Mouse (Mus musculus) kidney, postnatal 0 days (tissue): ENCODE measurements around the gene Ttll9. TPM values are rescaled to one million over a fixed set of nuclear protein-coding genes. Genes with fewer than 3 reads are reported as not detected.

ENCODE experiments used
- ATAC-seq: fragments of 200-750 bp; cut with Nextera tagmentation; replicated peaks from 2 replicates; pipeline ENCODE4 v1.8.0; 2017; ENCODE audit warnings: low read depth, moderate number of reproducible peaks, moderate TSS enrichment, moderate library complexity; ENCODE audit not compliant: low FRiP score
- DNase-seq: peaks from one replicate; pipeline ENCODE4 v3.0.0-alpha.2; 2016; ENCODE audit warnings: low spot score
- H3K27ac ChIP-seq: fragments of 300-500 bp; sonication (generic); 2 replicates; pipeline ENCODE4 v1.5.1; 2014; ENCODE audit warnings: mild to moderate bottlenecking
- H3K27me3 ChIP-seq: fragments of 300-500 bp; sonication (generic); 2 replicates; pipeline ENCODE4 v1.6.1; 2014; ENCODE audit warnings: low read length, mixed read lengths; ENCODE audit not compliant: insufficient read depth
- H3K36me3 ChIP-seq: fragments of 300-500 bp; sonication (generic); 2 replicates; pipeline ENCODE4 v1.6.1; 2014; ENCODE audit warnings: low read length, mixed read lengths; ENCODE audit not compliant: insufficient read depth
- H3K4me1 ChIP-seq: fragments of 300-500 bp; sonication (generic); replicated peaks from 2 replicates; pipeline ENCODE4 v1.6.1; 2014; ENCODE audit warnings: antibody characterized with exemption, low read length, mixed read lengths; ENCODE audit not compliant: insufficient read depth
- H3K4me2 ChIP-seq: fragments of 300-500 bp; sonication (generic); 2 replicates; pipeline ENCODE4 v1.6.1; 2014; ENCODE audit warnings: mild to moderate bottlenecking, low read length, moderate library complexity, mixed read lengths
- H3K4me3 ChIP-seq: fragments of 300-500 bp; sonication (generic); replicated peaks from 2 replicates; pipeline ENCODE4 v1.5.1; 2014; ENCODE audit warnings: low read depth, low read length
- H3K9ac ChIP-seq: fragments of 300-500 bp; sonication (generic); 2 replicates; pipeline ENCODE4 v1.6.1; 2014; ENCODE audit warnings: low read depth, low read length
- H3K9me3 ChIP-seq: fragments of 300-500 bp; sonication (generic); replicated peaks from 2 replicates; pipeline ENCODE4 v1.6.1; 2016; ENCODE audit warnings: low read length, inconsistent platforms, mixed read lengths
- CTCF ChIP-seq: IDR thresholded peaks from 2 replicates; pipeline ENCODE4 v1.5.1; 2016; ENCODE audit warnings: antibody characterized with exemption, low read depth, mild to moderate bottlenecking, moderate library complexity
- WGBS: fragments of 180-500 bp; shearing (Covaris S2); extraction: QIAGEN DNeasy Blood & Tissue Kit; methylation state at CpG from one replicate; pipeline ENCODE4 v1.1.7; 2014; 5-methylcytosine and 5-hydroxymethylcytosine counted together
- polyA plus RNA-seq: library from polyadenylated mRNA; unstranded; fragments of >200 nt; fragmentation: Nextera tagmentation; extraction: Ambion mirVana; gene quantifications from 2 replicates; pipeline ENCODE4 v1.2.1, GENCODE M21; 2015

Ttll9 gene
- polyA plus RNA-seq, 1 experiment from 2014 or later: 0.75 TPM

DNA sequence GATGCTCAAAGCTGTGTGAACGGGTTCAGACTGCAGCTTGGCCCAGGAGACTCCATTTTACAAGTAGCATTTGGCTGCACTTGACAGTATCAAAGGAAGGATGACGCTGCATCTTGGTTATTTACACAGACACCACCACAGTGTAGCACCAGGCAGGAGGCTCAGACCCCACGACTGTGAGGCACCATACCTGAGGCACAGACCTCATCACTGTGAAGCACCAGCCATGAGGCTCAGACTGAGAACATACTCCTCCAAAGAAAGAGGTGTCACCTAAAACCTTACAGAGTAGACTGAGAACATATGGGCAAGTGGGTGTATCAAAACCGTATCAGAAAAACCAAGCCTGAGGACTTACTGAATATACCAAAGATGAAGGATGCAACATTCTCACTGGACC is 60.6 kb downstream of the Ttll9 start:
- Histone ChIP-seq H3K36me3 (no peaks in the 10 kb centered on the region), H3K4me2 (no peak overlapping the region), H3K9me3 (no peaks in the 10 kb centered on the region), H3K4me1 (no peaks in the 10 kb centered on the region), H3K27me3 (no peaks in the 10 kb centered on the region), H3K9ac (no peak overlapping the region), H3K27ac (no peak overlapping the region), H3K4me3 (no peak overlapping the region)
- 39% methylated on average over 4 of the region's 4 CpGs for WGBS
- no peak for DNase-seq
- no peak for TF ChIP-seq CTCF
- ATAC-seq: no peak

DNA sequence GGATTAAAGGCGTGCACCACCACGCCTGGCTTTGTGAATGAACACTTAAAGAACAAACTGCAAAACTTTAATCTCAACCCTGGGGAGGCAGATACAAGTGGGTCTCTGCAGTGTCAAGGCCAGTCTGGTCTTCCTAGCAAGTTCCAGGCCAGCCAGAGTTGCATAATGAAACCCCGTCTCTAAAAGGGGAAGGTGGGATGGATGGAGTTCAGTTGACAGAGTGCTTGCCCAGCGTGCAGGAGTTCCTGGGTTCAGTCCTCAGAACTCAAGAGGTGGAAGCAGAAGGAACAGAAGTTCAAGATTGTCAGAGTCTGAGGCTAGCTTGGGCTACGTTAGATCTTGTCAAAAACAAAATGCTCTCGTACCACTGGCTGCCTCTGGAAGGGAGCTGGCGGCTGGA is 63.8 kb downstream of the Ttll9 start:
- TF ChIP-seq CTCF: no peak
- 78% methylated on average over 7 of the region's 7 CpGs for WGBS
- Histone ChIP-seq H3K4me3 (no peak overlapping the region), H3K27ac (no peak overlapping the region), H3K36me3 (no peaks in the 10 kb centered on the region), H3K27me3 (peaks cover 8% of the 10 kb centered on the region), H3K4me2 (no peak overlapping the region), H3K4me1 (no peaks in the 10 kb centered on the region), H3K9ac (no peak overlapping the region), H3K9me3 (no peaks in the 10 kb centered on the region)
- ATAC-seq (no peak), DNase-seq (no peak)

DNA sequence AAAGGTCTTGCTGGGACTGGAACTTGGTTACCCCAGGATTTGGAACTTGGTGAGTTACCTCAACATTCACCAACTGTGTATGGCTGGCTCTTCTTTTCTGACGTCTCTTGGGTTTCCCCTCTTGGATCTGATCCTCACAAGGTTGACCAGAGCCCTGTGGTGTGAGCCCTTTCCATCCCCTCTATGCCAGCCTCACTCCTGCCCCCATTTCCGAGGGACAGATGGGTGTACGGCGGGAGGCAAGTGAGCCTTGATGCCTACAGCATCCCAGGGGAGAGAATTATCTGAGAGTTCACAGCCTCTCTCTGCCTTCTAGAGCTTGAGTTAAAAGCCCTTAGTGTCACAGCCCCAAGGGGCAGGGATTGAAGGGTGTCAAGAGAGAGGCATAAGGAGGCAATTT is 65.2 kb downstream of the Ttll9 start:
- TF ChIP-seq CTCF: no peak
- WGBS: 65% methylated on average over 4 of the region's 4 CpGs
- DNase-seq (no peak), ATAC-seq (no peak)
- H3K9ac ChIP-seq: no peak overlapping the region
- peaks cover 21% of the 10 kb centered on the region for H3K27me3 ChIP-seq
- no peaks in the 10 kb centered on the region for H3K36me3 ChIP-seq
- H3K9me3 ChIP-seq: no peaks in the 10 kb centered on the region
- H3K4me3 ChIP-seq: no peak overlapping the region
- peaks cover 7% of the 10 kb centered on the region; the same call in 1 of the 2 replicates for H3K4me1 ChIP-seq
- no peak overlapping the region for H3K4me2 ChIP-seq
- H3K27ac ChIP-seq: no peak overlapping the region

DNA sequence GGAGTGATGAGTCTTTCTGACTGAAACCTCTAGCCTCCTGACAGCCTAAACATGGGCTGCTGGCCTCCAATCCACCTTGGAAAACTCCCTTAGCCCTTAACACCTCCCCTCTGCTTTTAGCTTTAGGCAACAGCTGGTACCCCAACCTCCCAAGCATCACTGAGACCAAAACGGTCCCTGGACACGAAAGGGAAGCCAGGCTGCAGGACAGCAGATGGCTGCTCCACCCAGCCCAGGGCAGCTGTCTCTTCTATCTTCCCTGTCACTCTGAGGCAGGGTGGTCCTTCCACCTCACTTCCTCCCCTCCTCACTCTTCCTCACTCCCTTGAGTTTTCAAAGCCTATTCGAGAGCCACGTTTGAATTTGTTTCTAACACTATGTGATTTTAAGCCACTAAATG is 68.1 kb downstream of the Ttll9 start:
- ATAC-seq: no peak
- H3K27me3 ChIP-seq: peaks cover 24% of the 10 kb centered on the region

DNA sequence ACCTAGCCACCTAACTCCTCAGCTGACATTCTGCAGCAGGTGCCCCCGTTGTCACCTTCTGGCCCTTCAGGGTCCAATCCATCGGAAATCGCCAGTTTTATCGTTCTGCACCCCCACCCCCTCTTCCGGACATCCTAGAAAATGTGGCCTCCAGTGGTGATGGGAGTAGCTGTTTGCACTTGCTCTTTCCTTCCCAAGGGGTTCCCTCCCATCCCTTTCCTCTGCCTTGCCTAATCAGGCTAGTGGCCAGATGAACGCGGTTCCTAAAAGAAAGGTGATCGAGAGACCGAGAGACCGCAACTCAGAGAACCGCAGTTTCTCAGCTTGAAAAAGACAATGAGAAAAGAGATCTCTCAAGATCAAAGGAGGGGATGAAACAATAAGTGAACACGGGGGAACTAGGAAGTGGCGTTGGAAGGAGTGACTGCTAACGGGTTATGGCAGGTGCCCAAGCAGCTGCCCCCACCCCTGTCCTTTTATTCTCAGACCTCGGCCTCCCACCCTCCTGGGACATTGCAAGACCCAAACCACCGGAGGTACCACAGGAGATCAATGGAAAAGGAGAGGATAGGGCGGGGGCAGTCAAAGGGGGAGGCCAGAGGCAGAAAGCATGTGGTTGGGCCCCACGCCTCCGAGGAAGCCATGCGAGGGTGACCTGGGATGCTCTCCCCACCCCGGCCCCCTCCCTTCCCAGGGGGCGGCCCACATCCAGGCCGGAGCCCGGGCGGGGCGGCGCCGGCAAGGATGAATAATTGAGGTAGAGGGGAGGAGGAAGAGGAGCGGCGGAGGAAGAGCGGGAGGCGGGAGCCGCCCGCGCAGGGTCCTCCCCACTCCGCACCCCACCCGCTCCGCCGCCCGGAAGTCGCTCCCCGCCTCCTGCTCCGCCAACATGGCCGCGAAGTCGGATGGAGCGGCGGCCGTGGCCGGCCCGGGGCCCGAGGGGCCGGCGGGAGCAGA is 69.1 kb downstream of the Ttll9 start, which contains the start of gene Xkr7:
TSS of gene Xkr7 (plus strand) at position 727 of the 957 bp plus-strand sequence.
- Histone ChIP-seq H3K4me3 (peak within 1 kb of the TSS; percentile 37), H3K4me2 (peak within 1 kb of the TSS; percentile 77), H3K36me3 (no peaks in the 10 kb centered on the region), H3K27me3 (peaks cover 24% of the 10 kb centered on the region), H3K9ac (no peak within 1 kb of the TSS), H3K27ac (no peak within 1 kb of the TSS), H3K9me3 (no peaks in the 10 kb centered on the region), H3K4me1 (peaks cover 9% of the 10 kb centered on the region; the same call in 1 of the 2 replicates)
- WGBS: under 1% methylated on average over 36 of the region's 54 CpGs
- ATAC-seq: no peak
- DNase-seq: no peak
- no peak for TF ChIP-seq CTCF

More for the DNA sequence above, 68.1 kb downstream of the Ttll9 start:
- no peak overlapping the region for H3K27ac ChIP-seq
- WGBS: 15% methylated on average over 4 of the region's 4 CpGs
- H3K36me3 ChIP-seq: no peaks in the 10 kb centered on the region
- no peak overlapping the region for H3K9ac ChIP-seq
- no peak for TF ChIP-seq CTCF
- H3K9me3 ChIP-seq: no peaks in the 10 kb centered on the region
- peaks cover 9% of the 10 kb centered on the region; the same call in 1 of the 2 replicates for H3K4me1 ChIP-seq
- H3K4me3 ChIP-seq: no peak overlapping the region
- H3K4me2 ChIP-seq: no peak overlapping the region
- no peak for DNase-seq

DNA sequence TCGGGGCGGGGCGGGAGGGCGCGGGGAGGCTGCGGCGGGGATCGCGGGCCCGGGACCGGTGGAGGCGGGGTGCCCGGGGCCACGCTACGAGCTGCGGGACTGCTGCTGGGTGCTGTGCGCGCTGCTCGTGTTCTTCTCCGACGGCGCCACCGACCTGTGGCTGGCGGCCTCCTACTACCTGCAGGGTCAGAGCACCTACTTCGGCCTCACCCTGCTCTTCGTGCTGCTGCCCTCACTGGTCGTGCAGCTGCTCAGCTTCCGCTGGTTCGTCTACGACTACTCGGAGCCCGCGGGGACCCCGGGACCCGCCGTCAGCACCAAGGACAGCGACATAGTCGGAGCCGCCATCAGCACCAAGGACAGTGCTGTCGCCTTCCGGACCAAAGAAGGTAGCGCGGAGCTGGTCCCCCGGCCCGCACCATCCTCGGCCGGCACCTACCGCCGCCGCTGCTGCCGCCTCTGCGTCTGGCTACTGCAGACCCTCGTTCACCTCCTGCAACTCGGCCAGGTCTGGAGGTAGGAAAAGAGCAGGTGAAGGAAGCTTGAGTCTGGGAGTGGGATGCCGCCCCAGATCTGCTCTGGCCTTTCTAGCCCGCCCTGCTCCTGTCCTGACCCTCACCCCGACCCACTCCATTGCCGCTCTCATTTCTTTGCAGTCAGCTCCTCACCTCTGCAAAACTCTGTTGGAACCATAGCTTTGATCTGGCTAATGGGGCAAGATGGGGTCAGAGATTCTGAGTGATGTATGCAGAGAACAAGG is 70.0 kb downstream of the Ttll9 start:
- peak overlapping the region; percentile 77 for H3K4me2 ChIP-seq
- no peaks in the 10 kb centered on the region for H3K9me3 ChIP-seq
- H3K36me3 ChIP-seq: no peaks in the 10 kb centered on the region
- H3K27me3 ChIP-seq: peaks cover 24% of the 10 kb centered on the region
- peaks cover 9% of the 10 kb centered on the region; the same call in 1 of the 2 replicates for H3K4me1 ChIP-seq
- 1% methylated on average over 57 of the region's 58 CpGs for WGBS
- H3K27ac ChIP-seq: no peak overlapping the region
- peak; percentile 84 for DNase-seq
- no peak overlapping the region for H3K9ac ChIP-seq
- ATAC-seq: peak; percentile 66
- TF ChIP-seq CTCF: 0 out of 2 replicates have a peak, but pooled peaks have one; percentile 6
- peak overlapping the region; percentile 37 for H3K4me3 ChIP-seq
